Mouse (Mus musculus): ENCODE measurements around the gene Diexf.

DNA sequence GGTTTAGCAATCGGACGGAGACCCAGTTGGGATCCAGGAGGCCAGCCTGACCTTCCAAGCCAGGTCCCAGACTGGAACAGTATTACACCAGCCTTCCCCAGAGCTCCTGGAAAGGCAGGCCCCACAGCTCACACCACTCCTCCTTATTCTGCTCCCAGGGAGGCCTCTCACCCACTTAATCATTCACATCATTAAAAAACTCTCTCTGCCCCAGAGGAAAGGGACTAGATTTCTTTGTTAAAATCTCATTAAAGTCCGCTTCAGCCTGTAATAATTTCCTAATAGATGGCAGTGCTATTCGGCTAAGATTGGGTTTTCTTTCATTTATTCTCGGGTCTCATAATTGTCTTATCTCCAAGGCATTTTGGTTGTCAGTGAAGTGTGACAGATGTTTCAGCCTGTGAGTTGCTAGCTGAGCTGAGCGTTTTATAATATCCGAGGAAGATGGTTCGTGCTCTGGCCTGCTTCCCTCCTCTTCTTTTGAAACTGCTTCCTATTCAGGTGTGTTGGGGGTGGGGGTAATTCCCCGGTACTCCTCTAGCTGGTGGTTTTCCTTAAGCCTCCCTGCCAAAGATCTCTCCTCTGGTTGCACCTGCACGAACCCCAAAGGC is 47.7 kb downstream of the Diexf start:
- no peak for TF ChIP-seq EP300 (IDR thresholded peaks at IDR 0.05; ENCODE audit: low read depth)
- TF ChIP-seq CTCF (IDR thresholded peaks at IDR 0.05; ENCODE audit: low read depth): no peak

All from liver, postnatal 0 days (tissue).